Mouse (Mus musculus) thymus, postnatal 4 days (tissue): ENCODE results near the gene Acer1.

Source experiments
- DNase-seq: peaks from one replicate; pipeline ENCODE4 v3.0.0; 2021

Gene Acer1

GRCm38 (mm10) chr17:56988921-56989430 lies 7.0 kb upstream of the Acer1 start:
- no peak for DNase-seq

DNA sequence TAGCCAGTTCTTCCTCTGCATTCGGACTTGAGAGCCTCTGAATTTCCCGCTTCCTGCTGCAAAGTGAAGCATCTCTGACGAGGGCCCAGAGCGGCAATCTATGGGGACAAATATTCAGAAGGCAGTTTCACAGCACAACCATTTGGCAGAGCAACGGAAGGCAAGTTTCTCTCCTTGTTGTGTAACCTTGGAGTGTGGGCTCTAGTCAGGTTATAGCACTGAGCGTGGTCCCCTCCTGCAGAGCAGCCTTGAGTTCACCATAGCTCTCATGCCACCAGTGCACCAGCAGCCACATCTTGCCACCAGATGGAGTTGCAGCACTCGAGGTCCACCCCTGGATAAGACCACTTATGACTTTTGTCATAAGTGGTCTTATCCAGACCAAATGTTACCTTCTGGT lies 6.5 kb upstream of the Acer1 start:
- no peak for DNase-seq

DNA sequence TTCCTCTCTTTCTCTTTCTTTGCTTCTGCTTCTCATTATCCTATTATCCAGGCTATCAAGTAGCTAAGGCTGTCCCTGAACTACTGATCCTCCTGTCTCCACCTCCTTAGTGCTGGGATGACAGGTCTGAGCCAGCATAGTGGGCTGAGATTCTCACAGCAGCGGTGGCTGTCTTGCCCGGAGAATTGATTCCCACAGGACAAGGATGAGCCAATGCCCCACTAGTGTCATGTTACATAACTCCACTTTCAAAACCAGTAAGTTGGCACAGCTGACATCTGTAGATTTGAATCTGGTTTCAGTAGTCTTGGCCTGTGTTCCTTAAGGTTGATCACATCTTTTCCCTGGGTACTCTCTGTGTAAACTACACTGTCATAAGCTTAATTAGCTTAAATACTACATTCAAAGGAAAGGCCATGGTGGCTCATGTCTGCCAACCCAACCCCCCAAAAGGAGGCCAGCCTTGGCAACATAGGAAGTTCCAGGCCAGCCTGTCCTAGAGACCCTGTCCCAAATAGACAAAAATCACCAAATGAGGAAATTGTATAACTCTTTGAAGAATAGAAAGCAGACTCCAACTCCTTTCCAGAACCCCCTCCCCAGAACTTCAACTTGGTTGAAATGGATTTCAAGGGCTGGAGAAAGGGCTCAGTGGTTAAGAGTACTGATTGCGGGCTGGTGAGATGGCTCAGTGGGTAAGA lies 4.3 kb upstream of the Acer1 start:
- no peak for DNase-seq

DNA sequence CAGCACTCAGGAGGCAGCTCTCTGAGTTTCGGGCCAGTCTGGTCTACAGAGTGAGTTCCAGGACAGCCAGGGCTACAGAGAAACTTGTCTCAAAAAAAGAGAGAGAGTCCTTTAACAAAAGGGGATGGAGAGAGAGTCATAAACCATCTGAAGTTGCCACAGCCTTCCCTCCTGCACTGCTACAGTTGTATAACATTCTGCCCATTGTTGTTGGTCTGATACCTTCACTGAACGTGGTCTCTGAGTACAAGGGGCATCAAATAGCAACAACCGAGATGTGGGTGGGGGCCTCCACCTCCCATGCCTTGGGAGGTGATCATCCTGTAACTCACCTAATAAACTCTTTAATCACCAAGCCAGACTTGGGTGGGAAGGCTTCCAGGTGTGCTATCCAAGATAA lies 3.7 kb upstream of the Acer1 start:
- DNase-seq, result no peak

DNA sequence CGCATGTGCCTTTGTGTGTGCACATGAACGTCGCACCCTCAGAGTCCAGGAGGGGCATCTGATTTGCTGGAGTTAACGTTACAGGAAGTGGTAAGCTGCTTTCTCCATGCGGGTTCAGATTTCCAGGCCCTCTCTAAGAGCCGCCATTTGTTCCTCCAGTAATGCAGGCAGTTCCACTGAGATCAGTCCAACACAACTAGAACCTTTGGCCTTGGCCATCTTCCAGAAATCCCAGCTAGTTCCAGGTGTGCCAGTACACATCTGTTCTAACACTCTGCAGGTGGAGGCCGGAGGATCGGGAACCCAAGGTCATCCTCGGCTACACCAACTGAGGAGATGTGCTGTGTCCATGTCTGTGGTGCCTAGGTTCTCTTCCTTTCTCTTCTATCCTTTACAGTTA lies 3.0 kb upstream of the Acer1 start:
- no peak for DNase-seq

- no peak for DNase-seq
Measured at GRCm38 (mm10) chr17:56981049-56981448, 877 bp downstream of the Acer1 start.

DNA sequence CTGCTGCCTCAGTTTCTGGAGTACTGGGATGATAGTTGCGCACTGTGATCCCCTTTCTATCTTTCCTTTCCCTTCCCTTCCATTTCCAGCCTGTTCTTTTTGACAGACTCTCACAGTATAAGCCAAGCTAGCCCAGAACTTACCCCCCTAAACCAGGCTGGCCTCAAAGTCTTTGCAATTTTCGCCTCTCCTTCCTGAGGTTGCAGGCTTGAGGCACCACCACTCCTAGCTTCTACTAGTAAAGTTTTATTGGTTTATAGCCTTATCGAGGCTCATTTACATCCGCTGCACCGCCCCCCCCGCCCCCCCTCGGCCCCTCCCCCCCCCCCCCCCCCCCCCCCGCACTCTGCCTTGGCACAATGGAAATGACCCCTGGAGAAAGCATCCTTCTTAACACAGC lies 2.4 kb downstream of the Acer1 start:
- no peak for DNase-seq

- no peak for DNase-seq
Measured at GRCm38 (mm10) chr17:56976531-56977390, 5.2 kb downstream of the Acer1 start.

DNA sequence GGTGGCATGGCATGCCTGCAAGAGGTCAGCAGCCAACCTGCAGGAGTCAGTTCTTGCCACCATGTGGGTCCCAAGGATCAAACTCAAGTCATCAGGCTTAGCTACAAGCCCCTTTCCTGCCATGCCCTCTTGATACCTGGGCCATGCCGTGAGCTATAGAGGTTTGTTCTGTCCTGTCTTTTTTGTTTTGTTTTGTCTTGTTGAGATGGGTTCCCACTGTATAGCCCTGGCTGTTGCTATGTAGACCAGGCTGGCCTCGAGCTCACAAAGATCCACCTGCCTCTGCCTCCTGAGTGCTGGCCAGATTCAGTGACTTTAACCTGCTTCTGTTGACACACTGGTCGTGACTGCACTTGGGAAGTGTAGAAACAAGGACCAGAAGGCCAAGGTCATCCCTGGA lies 6.5 kb downstream of the Acer1 start:
- DNase-seq, result no peak

GRCm38 (mm10) chr17:56974708-56975240 lies 7.2 kb downstream of the Acer1 start:
- no peak for DNase-seq

GRCm38 (mm10) chr17:56973956-56974707 lies 7.8 kb downstream of the Acer1 start:
- no peak for DNase-seq

GRCm38 (mm10) chr17:56970081-56970480 lies 11.8 kb downstream of the Acer1 start:
- no peak for DNase-seq

- no peak for DNase-seq
Measured at GRCm38 (mm10) chr17:56969321-56969720, 12.6 kb downstream of the Acer1 start.

GRCm38 (mm10) chr17:56963646-56964045 lies 18.3 kb downstream of the Acer1 start:
- no peak for DNase-seq

DNA sequence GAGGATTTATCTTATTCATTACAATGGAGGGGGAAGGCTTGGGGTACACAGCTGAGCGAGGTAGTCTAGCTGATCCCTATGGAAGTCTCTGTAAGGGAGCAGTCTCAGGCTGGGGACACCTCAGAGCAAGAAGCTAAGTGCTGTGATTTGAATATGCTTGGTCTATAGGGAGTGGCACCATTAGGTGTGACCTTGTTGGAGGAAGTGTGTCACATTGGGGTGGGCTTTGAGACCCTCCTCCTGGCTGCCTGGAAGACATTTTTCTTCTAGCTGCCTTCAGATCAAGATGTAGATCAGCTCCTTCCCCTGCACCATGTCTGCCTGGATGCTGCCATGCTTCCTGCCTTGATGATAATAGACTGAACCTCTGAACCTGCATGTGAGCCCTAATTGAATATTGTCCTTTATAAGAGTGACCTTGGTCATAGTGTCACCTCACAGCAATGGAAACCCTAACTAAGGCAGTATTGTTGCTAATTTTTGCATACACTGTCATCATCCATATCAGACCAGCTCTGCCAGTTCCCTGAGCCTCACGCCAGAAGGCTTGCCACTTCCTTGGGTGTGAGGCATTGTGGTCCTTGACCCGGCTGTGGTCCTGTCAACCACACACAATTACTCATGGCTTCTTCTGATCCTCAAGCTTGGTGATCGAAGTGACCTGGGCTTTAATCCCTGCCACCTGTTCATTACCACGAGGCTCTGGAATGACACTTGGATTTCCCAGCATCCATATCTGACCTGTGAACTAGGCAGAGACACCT lies 19.1 kb downstream of the Acer1 start:
- no peak for DNase-seq

GRCm38 (mm10) chr17:56961880-56962279 lies 20.0 kb downstream of the Acer1 start:
- DNase-seq, result no peak

GRCm38 (mm10) chr17:56958667-56959066 lies 23.3 kb downstream of the Acer1 start:
- no peak for DNase-seq

DNA sequence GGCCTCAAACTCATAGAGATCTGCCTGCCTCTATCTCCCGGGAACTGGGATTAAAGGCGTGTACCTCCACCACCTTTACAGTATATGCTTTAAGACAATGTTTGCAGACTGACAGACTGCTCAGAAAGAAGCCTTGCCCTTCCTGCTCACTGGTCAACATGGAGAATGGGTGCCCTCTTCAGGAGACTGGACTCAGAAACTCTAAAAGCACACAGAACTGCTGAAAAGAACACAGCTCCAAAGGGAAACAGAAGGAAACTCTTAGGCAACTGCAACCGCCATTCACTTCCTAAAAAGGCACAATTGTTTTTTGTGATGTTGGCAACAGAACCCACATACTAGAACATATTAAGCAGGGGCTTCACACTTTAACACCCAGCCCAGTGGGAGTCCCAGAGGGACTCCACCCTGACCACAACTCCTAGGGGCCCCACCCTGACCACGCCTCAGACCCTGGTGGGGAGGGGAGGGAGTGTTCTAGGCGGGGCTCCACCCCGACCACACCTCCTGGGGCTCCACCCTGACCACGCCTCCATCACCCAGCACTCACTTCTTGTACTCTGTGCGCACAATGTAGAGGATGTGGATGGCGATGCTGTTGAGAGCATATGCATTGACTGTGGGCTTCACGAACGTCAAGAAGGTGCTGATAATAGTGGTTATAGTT lies 24.0 kb downstream of the Acer1 start:
- peak; percentile 58 for DNase-seq

- DNase-seq, result no peak
Measured at GRCm38 (mm10) chr17:56954871-56955270, 27.1 kb downstream of the Acer1 start.

GRCm38 (mm10) chr17:56952639-56953038 lies 29.3 kb downstream of the Acer1 start:
- no peak for DNase-seq

GRCm38 (mm10) chr17:56950915-56951314 lies 31.0 kb downstream of the Acer1 start:
- DNase-seq, result peak; percentile 83

DNA sequence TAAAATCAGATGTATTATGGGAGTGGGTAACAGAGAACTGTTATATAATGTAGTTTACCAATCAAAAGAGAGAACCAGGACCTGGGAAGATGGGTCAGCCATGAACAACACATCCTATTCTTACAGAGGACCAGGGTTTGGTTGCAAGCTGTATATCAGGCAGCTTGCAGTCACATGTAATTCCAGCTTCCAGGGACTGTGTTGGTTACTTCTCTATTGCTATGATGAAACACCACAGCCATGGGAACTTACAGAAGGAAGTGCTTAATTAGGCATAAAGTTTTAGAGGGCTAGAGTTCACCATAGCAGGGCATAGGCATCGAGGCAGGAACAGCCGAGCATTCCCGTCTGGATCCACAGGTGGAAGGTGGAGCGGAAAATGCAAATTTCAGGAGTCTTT lies 43.2 kb downstream of the Acer1 start:
- no peak for DNase-seq
